Mouse (Mus musculus) CH12.LX (cell line): ENCODE results near the gene Thrb.

Source experiments
- CTCF ChIP-seq, 2 experiments: IDR thresholded peaks in 1 of 2; conservative IDR thresholded peaks in 1 of 2; 2 replicates each; pipeline ENCODE4 v1.5.1; 2011 to 2012; ENCODE audit warnings: low read depth in 2 of 2, low read length in 2 of 2, improper control_type of control experiment in 1 of 2, inconsistent platforms in 1 of 2, mild to moderate bottlenecking in 1 of 2, moderate library complexity in 1 of 2
- EP300 ChIP-seq: IDR thresholded peaks from 2 replicates; pipeline ENCODE4 v1.6.1; 2011; ENCODE audit warnings: low read length, improper control_type of control experiment
- JUN ChIP-seq: IDR thresholded peaks from 2 replicates; pipeline ENCODE4 v1.6.1; 2011; ENCODE audit warnings: low read depth, mild to moderate bottlenecking, low read length, improper control_type of control experiment, moderate library complexity; ENCODE audit not compliant: insufficient read depth
- MAFK ChIP-seq: IDR thresholded peaks from 2 replicates; pipeline ENCODE4 v1.6.1; 2011; ENCODE audit warnings: low read length, improper control_type of control experiment; ENCODE audit not compliant: insufficient replicate concordance
- MAX ChIP-seq: IDR thresholded peaks from 2 replicates; pipeline ENCODE4 v1.6.1; 2011; ENCODE audit warnings: low read length, improper control_type of control experiment
- NRF1 ChIP-seq: IDR thresholded peaks from 2 replicates; pipeline ENCODE4 v1.6.1; 2014; ENCODE audit warnings: low read depth, mild to moderate bottlenecking, inconsistent platforms, low read length, improper control_type of control experiment, moderate library complexity
- POLR2A ChIP-seq: IDR thresholded peaks from 2 replicates; pipeline ENCODE4 v1.6.1; 2011; ENCODE audit warnings: low read depth, mild to moderate bottlenecking, improper control_type of control experiment, low read length
- RCOR1 ChIP-seq: conservative IDR thresholded peaks from 2 replicates; pipeline ENCODE4 v1.6.1; 2012; ENCODE audit warnings: low read depth, mild to moderate bottlenecking, inconsistent platforms, low read length, improper control_type of control experiment
- USF1 ChIP-seq: IDR thresholded peaks from 2 replicates; pipeline ENCODE4 v1.6.1; 2014; ENCODE audit warnings: low read depth, mild to moderate bottlenecking, inconsistent platforms, low read length, improper control_type of control experiment
- USF2 ChIP-seq: conservative IDR thresholded peaks from 2 replicates; pipeline ENCODE4 v1.6.1; 2011; ENCODE audit warnings: low read depth, low read length, improper control_type of control experiment

DNA sequence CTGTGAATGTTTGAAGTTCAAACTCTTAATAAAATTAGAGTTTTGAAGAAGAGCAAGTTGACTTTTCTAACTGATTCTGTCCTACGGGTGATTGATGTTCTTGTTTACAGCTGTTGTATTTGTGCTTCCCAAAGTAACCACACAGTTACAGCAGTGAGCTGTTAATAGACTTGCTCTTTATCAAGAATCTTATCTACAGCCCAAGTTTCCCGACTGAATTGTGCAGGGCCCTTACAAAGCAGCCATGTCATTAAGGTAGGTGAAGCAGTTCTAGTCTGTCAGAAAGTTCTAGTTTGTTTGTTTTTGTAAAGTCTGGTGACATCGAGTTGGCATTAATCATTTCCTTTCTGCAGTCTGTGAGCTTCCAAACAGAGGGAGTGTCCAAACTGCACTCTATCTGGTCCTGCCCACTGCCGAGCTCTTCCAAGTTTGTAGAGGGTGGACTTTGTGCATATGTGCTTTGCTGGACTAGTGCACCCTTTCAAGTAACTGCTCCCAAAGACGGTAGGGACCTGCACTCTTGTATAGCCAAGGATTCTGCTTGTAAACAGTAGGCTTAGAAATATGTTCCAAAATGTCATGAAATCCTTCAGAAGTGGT, 124.2 kb downstream of the Thrb start:
- TF ChIP-seq MAFK = no peak
- TF ChIP-seq RCOR1 = no peak
- no peak for TF ChIP-seq CTCF (conservative IDR thresholded peaks at IDR 0.05 in 1 of 2, IDR thresholded peaks at IDR 0.05 in 1 of 2; ENCODE audit: low read depth in 2 of 2, low read length in 2 of 2)
- no peak for TF ChIP-seq POLR2A
- no peak for TF ChIP-seq USF1
- no peak for TF ChIP-seq NRF1
- no peak for TF ChIP-seq MAX
- no peak for TF ChIP-seq JUN
- no peak for TF ChIP-seq EP300
- TF ChIP-seq USF2 = no peak
